Mouse (Mus musculus) lung, embryonic 15.5 days (tissue): ENCODE data around the gene Thsd4. TPM values are rescaled to one million over a fixed set of nuclear protein-coding genes. Genes with fewer than 3 reads are reported as not detected.

Experiments used
- ATAC-seq: fragments of 200-750 bp; cut with Nextera tagmentation; 2 replicates; pipeline ENCODE4 v1.8.0; 2017; ENCODE audit warnings: moderate number of reproducible peaks, borderline replicate concordance; ENCODE audit not compliant: low FRiP score, low TSS enrichment; ENCODE audit errors: extremely low read depth
- H3K27ac ChIP-seq: fragments of 300-500 bp; sonication (generic); 2 replicates; pipeline ENCODE4 v1.5.1; 2015; ENCODE audit warnings: moderate library complexity, mild to moderate bottlenecking, inconsistent platforms
- H3K27me3 ChIP-seq: fragments of 300-500 bp; sonication (generic); 2 replicates; pipeline ENCODE4 v1.6.1; 2015; ENCODE audit warnings: inconsistent platforms
- H3K36me3 ChIP-seq: fragments of 300-500 bp; sonication (generic); 2 replicates; pipeline ENCODE4 v1.6.1; 2015; ENCODE audit warnings: inconsistent platforms
- H3K4me1 ChIP-seq: fragments of 300-500 bp; sonication (generic); 2 replicates; pipeline ENCODE4 v1.6.1; 2015; ENCODE audit warnings: inconsistent platforms
- H3K4me2 ChIP-seq: fragments of 300-500 bp; sonication (generic); 2 replicates; pipeline ENCODE4 v1.6.1; 2015; ENCODE audit warnings: inconsistent platforms, mild to moderate bottlenecking, moderate library complexity
- H3K4me3 ChIP-seq: fragments of 300-500 bp; sonication (generic); 2 replicates; pipeline ENCODE4 v1.5.1; 2015; ENCODE audit warnings: mild to moderate bottlenecking, inconsistent platforms
- H3K9ac ChIP-seq: fragments of 300-500 bp; sonication (generic); 2 replicates; pipeline ENCODE4 v1.6.1; 2015; ENCODE audit warnings: inconsistent platforms
- H3K9me3 ChIP-seq: fragments of 300-500 bp; sonication (generic); 2 replicates; pipeline ENCODE4 v1.6.1; 2016; ENCODE audit warnings: inconsistent platforms
- WGBS: fragments of 180-500 bp; shearing (Covaris S2); methylation state at CpG from one replicate; pipeline ENCODE4 v1.1.7; 2015; 5-methylcytosine and 5-hydroxymethylcytosine counted together
- polyA plus RNA-seq: library from polyadenylated mRNA; unstranded; fragments of >200 nt; fragmentation: Nextera tagmentation; extraction: Ambion mirVana; gene quantifications from 2 replicates; pipeline ENCODE4 v1.2.1, GENCODE M21; 2015

Thsd4 gene
- polyA plus RNA-seq, 1 experiment from 2014 or later = 10.0 TPM

- 29% methylated on average over 11 of the region's 11 CpGs for WGBS
- Histone ChIP-seq H3K36me3 (no peaks in the 10 kb centered on the region), H3K4me3 (no peak overlapping the region), H3K27ac (no peak overlapping the region), H3K27me3 (no peaks in the 10 kb centered on the region), H3K9ac (no peak overlapping the region), H3K9me3 (no peaks in the 10 kb centered on the region), H3K4me2 (no peak overlapping the region), H3K4me1 (peaks cover 26% of the 10 kb centered on the region)
- ATAC-seq = no peak
Observed at GRCm38 (mm10) chr9:60513329-60513788, 8.5 kb downstream of the Thsd4 start.

- Histone ChIP-seq H3K4me3 (no peak overlapping the region), H3K4me2 (no peak overlapping the region), H3K36me3 (no peaks in the 10 kb centered on the region), H3K9ac (no peak overlapping the region), H3K27ac (0 out of 2 replicates have a peak overlapping the region, but pooled peaks have one; percentile 24), H3K4me1 (peaks cover 14% of the 10 kb centered on the region; the same call in 1 of the 2 replicates), H3K9me3 (no peaks in the 10 kb centered on the region), H3K27me3 (no peaks in the 10 kb centered on the region)
- 36% methylated on average over 6 of the region's 6 CpGs for WGBS
- ATAC-seq = peak; percentile 69
Observed at GRCm38 (mm10) chr9:60510876-60511275, 11.0 kb downstream of the Thsd4 start.

GRCm38 (mm10) chr9:60506136-60506535, 15.7 kb downstream of the Thsd4 start:
- Histone ChIP-seq H3K27me3 (no peaks in the 10 kb centered on the region), H3K27ac (no peak overlapping the region), H3K36me3 (no peaks in the 10 kb centered on the region), H3K4me1 (peaks cover 35% of the 10 kb centered on the region), H3K9me3 (no peaks in the 10 kb centered on the region), H3K9ac (no peak overlapping the region), H3K4me2 (no peak overlapping the region), H3K4me3 (no peak overlapping the region)
- no peak for ATAC-seq
- WGBS = 34% methylated on average over 5 of the region's 5 CpGs

- no peak overlapping the region for H3K9ac ChIP-seq
- no peak for ATAC-seq
- no peaks in the 10 kb centered on the region for H3K9me3 ChIP-seq
- H3K4me3 ChIP-seq = no peak overlapping the region
- peaks cover 28% of the 10 kb centered on the region for H3K4me1 ChIP-seq
- H3K27me3 ChIP-seq = no peaks in the 10 kb centered on the region
- no peaks in the 10 kb centered on the region for H3K36me3 ChIP-seq
- 46% methylated on average over 14 of the region's 14 CpGs for WGBS
- no peak overlapping the region for H3K4me2 ChIP-seq
- H3K27ac ChIP-seq = no peak overlapping the region
Observed at GRCm38 (mm10) chr9:60504378-60505285, 17.2 kb downstream of the Thsd4 start.

DNA sequence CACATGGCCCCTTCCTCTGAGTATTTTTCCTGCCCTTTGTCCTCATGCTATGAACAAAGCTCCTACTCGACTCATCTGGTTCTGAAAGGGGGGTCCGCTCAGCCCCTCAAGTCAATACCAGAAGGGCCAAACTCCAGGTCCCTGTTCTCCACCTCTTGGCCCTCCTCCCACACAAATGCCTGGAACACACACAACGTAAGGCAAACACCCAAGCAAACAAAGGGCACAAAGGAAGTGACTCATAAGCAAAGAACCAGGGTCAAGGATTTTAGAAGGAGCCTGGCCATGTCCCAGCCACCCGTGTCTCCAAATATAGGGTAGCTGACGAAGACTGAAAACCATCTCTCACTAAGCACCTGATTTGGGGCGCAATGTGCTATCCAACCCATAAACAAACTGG, 19.6 kb downstream of the Thsd4 start:
- H3K9me3 ChIP-seq = no peaks in the 10 kb centered on the region
- H3K27me3 ChIP-seq = no peaks in the 10 kb centered on the region
- H3K4me2 ChIP-seq = no peak overlapping the region
- no peak overlapping the region for H3K9ac ChIP-seq
- H3K4me3 ChIP-seq = no peak overlapping the region
- no peaks in the 10 kb centered on the region for H3K36me3 ChIP-seq
- H3K4me1 ChIP-seq = peaks cover 28% of the 10 kb centered on the region
- 44% methylated on average over 6 of the region's 6 CpGs for WGBS
- 0 out of 2 replicates have a peak overlapping the region, but pooled peaks have one; percentile 3 for H3K27ac ChIP-seq
- ATAC-seq = no peak

- 60% methylated on average over 5 of the region's 5 CpGs for WGBS
- no peak overlapping the region for H3K4me2 ChIP-seq
- no peaks in the 10 kb centered on the region for H3K36me3 ChIP-seq
- H3K4me1 ChIP-seq = peaks cover 28% of the 10 kb centered on the region
- ATAC-seq = no peak
- H3K9ac ChIP-seq = no peak overlapping the region
- no peaks in the 10 kb centered on the region for H3K9me3 ChIP-seq
- H3K27ac ChIP-seq = 0 out of 2 replicates have a peak overlapping the region, but pooled peaks have one; percentile 3
- no peaks in the 10 kb centered on the region for H3K27me3 ChIP-seq
- no peak overlapping the region for H3K4me3 ChIP-seq
Observed at GRCm38 (mm10) chr9:60501504-60502179, 20.2 kb downstream of the Thsd4 start.

GRCm38 (mm10) chr9:60492275-60492974, 29.4 kb downstream of the Thsd4 start:
- H3K9ac ChIP-seq = no peak overlapping the region
- no peak for ATAC-seq
- H3K9me3 ChIP-seq = no peaks in the 10 kb centered on the region
- no peak overlapping the region for H3K4me2 ChIP-seq
- H3K27ac ChIP-seq = no peak overlapping the region
- WGBS = 84% methylated on average over 16 of the region's 16 CpGs
- no peaks in the 10 kb centered on the region for H3K27me3 ChIP-seq
- no peaks in the 10 kb centered on the region for H3K36me3 ChIP-seq
- no peak overlapping the region for H3K4me3 ChIP-seq
- 0 out of 2 replicates have a peak, but pooled peaks cover 5% of the 10 kb centered on the region for H3K4me1 ChIP-seq

DNA sequence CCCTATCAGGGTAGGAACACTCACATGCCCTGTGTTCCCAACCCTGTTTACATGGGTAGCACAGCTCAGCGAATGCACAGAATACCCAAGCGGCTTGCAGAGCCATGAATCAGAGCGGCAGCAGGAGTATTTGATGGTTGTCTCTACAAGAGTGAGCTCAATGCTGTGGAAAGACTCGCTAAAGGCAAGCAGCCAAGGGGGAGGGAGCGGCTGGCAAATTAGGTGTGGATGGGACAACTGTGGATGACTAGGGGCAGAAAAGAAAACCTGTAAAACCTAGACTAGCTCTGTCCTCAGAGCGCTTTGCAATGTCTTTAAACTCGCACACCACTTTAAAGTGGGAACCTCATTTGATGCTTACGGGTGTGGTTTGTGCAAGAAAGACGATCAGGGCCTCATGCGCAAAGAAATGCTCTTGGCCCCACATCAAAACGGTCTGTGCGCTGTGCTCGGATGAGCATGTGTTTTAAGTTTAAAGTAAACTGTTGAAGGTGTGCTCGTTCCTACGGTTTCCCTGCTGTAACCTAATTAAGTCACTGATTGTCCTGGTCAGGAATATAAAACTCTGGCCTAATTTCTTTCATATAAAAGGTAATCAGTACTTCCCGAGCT, 30.3 kb downstream of the Thsd4 start:
- Histone ChIP-seq H3K9ac (no peak overlapping the region), H3K4me1 (0 out of 2 replicates have a peak, but pooled peaks cover 7% of the 10 kb centered on the region), H3K4me3 (no peak overlapping the region), H3K36me3 (no peaks in the 10 kb centered on the region), H3K4me2 (no peak overlapping the region), H3K9me3 (no peaks in the 10 kb centered on the region), H3K27me3 (no peaks in the 10 kb centered on the region), H3K27ac (no peak overlapping the region)
- ATAC-seq = no peak
- 64% methylated on average over 16 of the region's 16 CpGs for WGBS

DNA sequence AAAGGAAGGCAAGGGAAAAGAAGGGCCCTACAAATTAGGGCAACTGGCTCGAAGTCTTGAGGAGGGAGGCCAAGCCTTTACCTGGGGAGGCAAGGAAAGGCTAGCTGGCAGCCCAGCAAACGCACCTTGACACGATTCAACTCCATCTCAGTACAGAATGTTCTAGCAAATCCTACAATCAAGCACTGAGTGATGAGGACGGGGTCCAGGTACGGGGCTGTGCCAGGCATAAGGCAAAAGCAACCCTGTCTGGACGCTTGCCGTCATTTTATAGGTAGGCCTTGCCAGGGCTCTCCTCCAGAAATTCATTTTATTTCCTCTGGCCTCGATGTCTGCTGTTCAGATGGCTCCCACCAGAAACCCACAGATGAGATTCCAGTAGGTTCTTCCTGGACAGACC, 30.8 kb downstream of the Thsd4 start:
- Histone ChIP-seq H3K4me1 (0 out of 2 replicates have a peak, but pooled peaks cover 7% of the 10 kb centered on the region), H3K27me3 (no peaks in the 10 kb centered on the region), H3K36me3 (no peaks in the 10 kb centered on the region), H3K9ac (no peak overlapping the region), H3K9me3 (no peaks in the 10 kb centered on the region), H3K4me3 (no peak overlapping the region), H3K27ac (no peak overlapping the region), H3K4me2 (no peak overlapping the region)
- no peak for ATAC-seq
- 91% methylated on average over 8 of the region's 8 CpGs for WGBS

GRCm38 (mm10) chr9:60488816-60489215, 33.0 kb downstream of the Thsd4 start:
- no peak overlapping the region for H3K4me3 ChIP-seq
- no peaks in the 10 kb centered on the region for H3K36me3 ChIP-seq
- 58% methylated on average over 4 of the region's 4 CpGs for WGBS
- no peak overlapping the region for H3K27ac ChIP-seq
- ATAC-seq = no peak
- H3K4me2 ChIP-seq = no peak overlapping the region
- H3K27me3 ChIP-seq = no peaks in the 10 kb centered on the region
- H3K9me3 ChIP-seq = no peaks in the 10 kb centered on the region
- H3K4me1 ChIP-seq = 0 out of 2 replicates have a peak, but pooled peaks cover 7% of the 10 kb centered on the region
- no peak overlapping the region for H3K9ac ChIP-seq

- Histone ChIP-seq H3K9me3 (no peaks in the 10 kb centered on the region), H3K27me3 (no peaks in the 10 kb centered on the region), H3K4me1 (peaks cover 31% of the 10 kb centered on the region), H3K4me2 (no peak overlapping the region), H3K9ac (no peak overlapping the region), H3K36me3 (no peaks in the 10 kb centered on the region), H3K27ac (no peak overlapping the region), H3K4me3 (no peak overlapping the region)
- no peak for ATAC-seq
- 43% methylated on average over 4 of the region's 4 CpGs for WGBS
Observed at GRCm38 (mm10) chr9:60482165-60482564, 39.7 kb downstream of the Thsd4 start.
